Mouse (Mus musculus): ENCODE data around the gene Pcx.

DNA sequence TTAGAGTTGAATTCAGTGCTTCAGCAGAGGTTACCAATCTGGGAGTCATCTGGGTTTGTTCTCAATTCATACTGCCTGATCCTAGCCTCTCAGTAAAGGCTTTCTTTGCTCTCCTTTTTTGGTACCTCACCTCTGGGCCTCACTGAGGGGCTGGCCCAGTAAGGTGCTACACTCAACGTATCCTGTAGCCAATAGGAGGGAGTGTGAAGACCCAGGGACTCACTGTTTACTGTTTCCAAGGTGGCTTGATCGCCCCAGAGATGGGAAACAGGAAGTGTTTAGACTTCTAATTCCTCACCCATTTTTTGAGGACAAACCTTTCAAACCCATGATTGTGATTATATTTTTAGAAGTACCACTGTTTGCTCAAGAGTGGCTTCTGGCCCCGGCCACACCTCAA, 48.7 kb downstream of the Pcx start:
- TF ChIP-seq CTCF (conservative IDR thresholded peaks at IDR 0.05; ENCODE audit: insufficient read depth, insufficient read length, low read depth, low read length) (no peak), POLR2A (IDR thresholded peaks at IDR 0.05; ENCODE audit: low read depth, low read length) (no peak)

Measured in kidney, adult 2 months (tissue).